Comparison of ENCODE assay signal across 8 mouse cellular contexts in the genomic region with DNA sequence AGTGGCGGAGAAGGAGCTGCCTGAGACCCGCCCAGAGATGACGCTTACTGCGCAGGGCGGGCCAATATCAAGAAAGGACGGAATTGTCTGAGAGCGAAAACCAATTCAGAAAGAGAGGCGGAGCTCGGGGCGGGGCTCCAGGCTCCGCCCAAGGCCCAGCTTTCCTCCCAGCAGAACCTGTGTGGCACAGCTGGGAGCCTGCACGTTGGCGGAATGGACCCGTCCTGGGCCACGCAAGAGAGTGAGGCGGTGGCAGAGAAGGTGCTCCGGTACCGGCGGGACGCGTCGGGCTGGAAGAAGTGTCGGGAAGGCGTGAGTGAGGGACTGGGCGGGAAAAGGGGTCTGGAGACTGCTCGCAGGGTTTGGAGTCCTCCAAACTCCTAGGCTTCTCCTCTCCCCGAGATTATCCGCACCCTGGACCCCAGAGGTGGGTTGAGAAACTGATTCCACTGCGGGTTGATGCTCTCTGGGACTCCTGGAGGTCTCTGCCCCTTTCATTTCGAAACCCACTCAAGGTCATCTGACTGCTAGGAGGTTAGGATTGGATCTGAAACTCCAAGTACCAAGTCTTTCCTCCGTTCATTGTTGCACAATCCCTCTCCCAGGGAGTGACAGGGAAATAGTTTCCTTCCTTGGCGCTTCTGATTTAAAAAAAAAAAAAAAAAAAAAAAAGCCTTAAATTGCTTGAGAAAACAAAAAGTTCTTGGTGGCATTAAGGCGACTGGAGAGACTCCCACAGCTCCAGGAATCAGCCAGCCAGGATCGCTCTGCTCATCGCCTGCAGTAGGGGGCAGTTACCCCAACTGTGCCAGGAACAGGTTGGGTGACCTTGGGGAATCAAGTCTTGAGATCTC. TPM values are rescaled to one million over a fixed set of nuclear protein-coding genes. Genes with fewer than 3 reads are reported as not detected.
DNase-seq lines count a peak whose midpoint lies in the region; ATAC-seq and TF ChIP-seq lines count a peak whose summit lies in the region.

A gene (plus strand): TSS at position 132 of the 854 bp plus-strand sequence.

- H3K4me1 ChIP-seq in heart, embryonic 11.5 days (ENCODE audit: control insufficient read depth, insufficient read depth, low read length): peaks cover 8% of the 10 kb centered on the region
- H3K4me1 ChIP-seq in kidney, embryonic 16.5 days (ENCODE audit: insufficient read depth, low read length): peaks cover 25% of the 10 kb centered on the region
- H3K4me1 ChIP-seq in liver, adult 2 months (ENCODE audit: control insufficient read depth, insufficient read depth, low read length): peaks cover 22% of the 10 kb centered on the region

- H3K4me2 ChIP-seq in heart, embryonic 11.5 days: peak within 1 kb of the TSS; percentile 77
- H3K4me2 ChIP-seq in kidney, embryonic 16.5 days (replicated peaks; ENCODE audit: low read depth, low read length): peak within 1 kb of the TSS; percentile 61
- peak within 1 kb of the TSS; percentile 84 for H3K4me2 ChIP-seq in myocyte (ENCODE audit: low read depth)

- peak; percentile 97 for ATAC-seq in erythroblast, adult 5-6 weeks (replicated peaks; ENCODE audit: low FRiP score, poor library complexity, severe bottlenecking)
- ATAC-seq in heart, embryonic 11.5 days (replicated peaks; ENCODE audit: insufficient number of reproducible peaks, low FRiP score, low TSS enrichment): peak; percentile 95
- ATAC-seq in kidney, embryonic 16.5 days (ENCODE audit: low FRiP score, low TSS enrichment): peak; percentile 99

- peak within 1 kb of the TSS; percentile 70 for H3K4me3 ChIP-seq in heart, embryonic 11.5 days (ENCODE audit: low read depth, low read length)
- peak within 1 kb of the TSS; percentile 70 for H3K4me3 ChIP-seq in kidney, embryonic 16.5 days (ENCODE audit: low read length)
- H3K4me3 ChIP-seq in liver, adult 2 months (ENCODE audit: insufficient read depth, low read depth, low read length): peak within 1 kb of the TSS; percentile 82
- H3K4me3 ChIP-seq in myocyte: peak within 1 kb of the TSS; percentile 78

- peak; percentile 98 for TF ChIP-seq POLR2A in liver, adult 2 months (IDR thresholded peaks at IDR 0.05; ENCODE audit: extremely low read depth, insufficient read depth, low read length)
- TF ChIP-seq POLR2A in myocyte (IDR thresholded peaks at IDR 0.05; ENCODE audit: insufficient read length, low read depth): peak; percentile 99

- H3K27ac ChIP-seq in heart, embryonic 11.5 days (ENCODE audit: low read depth, low read length): 0 out of 2 replicates have a peak within 1 kb of the TSS, but pooled peaks have one; percentile 35
- peak within 1 kb of the TSS; percentile 62 for H3K27ac ChIP-seq in kidney, embryonic 16.5 days (ENCODE audit: low read length)
- H3K27ac ChIP-seq in liver, adult 2 months (replicated peaks; ENCODE audit: insufficient read depth, low read depth, low read length): peak within 1 kb of the TSS; percentile 97

- peak within 1 kb of the TSS; percentile 82 for H3K9ac ChIP-seq in heart, embryonic 11.5 days (ENCODE audit: low read depth, low read length)
- H3K9ac ChIP-seq in kidney, embryonic 16.5 days (replicated peaks; ENCODE audit: low read length): peak within 1 kb of the TSS; percentile 83
- peak within 1 kb of the TSS; percentile 93 for H3K9ac ChIP-seq in liver, adult 2 months (ENCODE audit: low read depth, low read length)

- TF ChIP-seq CTCF in liver, adult 2 months (IDR thresholded peaks at IDR 0.05; ENCODE audit: low read depth, low read length): no peak

- H3K27me3 ChIP-seq in heart, embryonic 11.5 days (ENCODE audit: control insufficient read depth, insufficient read depth, low read length): no peaks in the 10 kb centered on the region
- H3K27me3 ChIP-seq in kidney, embryonic 16.5 days (ENCODE audit: insufficient read depth, low read length): no peaks in the 10 kb centered on the region
- H3K27me3 ChIP-seq in liver, adult 2 months (ENCODE audit: control insufficient read depth, insufficient read depth, low read length): no peaks in the 10 kb centered on the region
- no peaks in the 10 kb centered on the region for H3K27me3 ChIP-seq in myocyte (ENCODE audit: control insufficient read depth, insufficient read depth, insufficient read length)
- no peaks in the 10 kb centered on the region for H3K27me3 ChIP-seq in splenic B cell, adult 2 months (ENCODE audit: control insufficient read depth, insufficient read depth, low read length, poor library complexity, severe bottlenecking)

- H3K36me3 ChIP-seq in heart, embryonic 11.5 days (ENCODE audit: control insufficient read depth, insufficient read depth, low read length): no peaks in the 10 kb centered on the region; the same call in 1 of the 2 replicates
- peaks cover 8% of the 10 kb centered on the region; the same call in 1 of the 2 replicates for H3K36me3 ChIP-seq in kidney, embryonic 16.5 days (ENCODE audit: insufficient read depth, low read length)
- peaks cover 27% of the 10 kb centered on the region for H3K36me3 ChIP-seq in liver, adult 2 months (ENCODE audit: control insufficient read depth, insufficient read depth, low read length)
- H3K36me3 ChIP-seq in myocyte (ENCODE audit: control insufficient read depth, insufficient read depth): peaks cover 28% of the 10 kb centered on the region
- 0 out of 2 replicates have a peak, but pooled peaks cover 5% of the 10 kb centered on the region for H3K36me3 ChIP-seq in splenic B cell, adult 2 months (ENCODE audit: control insufficient read depth, insufficient read depth, low read length, poor library complexity, severe bottlenecking)

- WGBS in heart, embryonic 11.5 days (ENCODE audit: insufficient replicate concordance): 1% methylated on average over 35 of the region's 35 CpGs
- under 1% methylated on average over 35 of the region's 35 CpGs for WGBS in kidney, embryonic 16.5 days
- under 1% methylated on average over 35 of the region's 35 CpGs for WGBS in liver, adult 2 months

- H3K79me2 ChIP-seq in liver, adult 2 months (ENCODE audit: control insufficient read depth, insufficient read depth, low read length): peaks cover 4% of the 10 kb centered on the region; the same call in 1 of the 2 replicates
- peaks cover 11% of the 10 kb centered on the region for H3K79me2 ChIP-seq in myocyte (ENCODE audit: control insufficient read depth, insufficient read depth)

- DNase-seq in B cell, adult 2 months: peak; percentile 94 to 95
- DNase-seq in brain, adult 2 months (ENCODE audit: low read depth, low spot score): peak; percentile 98
- DNase-seq in liver, adult 2 months (ENCODE audit: extremely low read depth, low read depth, low spot score): peak; percentile 88
- DNase-seq in splenic B cell, adult 2 months (ENCODE audit: low read depth, low spot score): peak; percentile 91

- peak within 1 kb of the TSS; percentile 79 for H3ac ChIP-seq in myocyte (ENCODE audit: control insufficient read depth, insufficient read length)

- H3K9me3 ChIP-seq in heart, embryonic 11.5 days (replicated peaks; ENCODE audit: control insufficient read depth, low read length): no peaks in the 10 kb centered on the region
- H3K9me3 ChIP-seq in kidney, embryonic 16.5 days (ENCODE audit: low read length): no peaks in the 10 kb centered on the region

TF ChIP-seq in myocyte, 11 proteins besides CTCF, POLR2A, EP300 and RAD21:
- peak; percentile 97 for TF ChIP-seq POLR2AphosphoS2 (IDR thresholded peaks at IDR 0.05; ENCODE audit: insufficient read length, low read depth)
- no peak for TF ChIP-seq MAX (IDR thresholded peaks at IDR 0.05; ENCODE audit: low read depth)
- no peak for TF ChIP-seq TCF12 (IDR thresholded peaks at IDR 0.05; ENCODE audit: insufficient read depth, poor library complexity, severe bottlenecking)
- peak in 2 of 3 experiments; percentile 41 to 46 for TF ChIP-seq MYOD1 (IDR thresholded peaks at IDR 0.05; ENCODE audit: control insufficient read depth in 1 of 3, insufficient read length in 2 of 3, low read depth in 2 of 3)
- TF ChIP-seq TCF3 (IDR thresholded peaks at IDR 0.05; ENCODE audit: insufficient read length, low read depth): no peak
- 0 out of 2 replicates have a peak, but pooled peaks have one; percentile 38 for TF ChIP-seq CEBPB (IDR thresholded peaks at IDR 0.05; ENCODE audit: insufficient read depth, poor library complexity, severe bottlenecking)
- no peak for TF ChIP-seq REST (IDR thresholded peaks at IDR 0.05; ENCODE audit: insufficient read depth, insufficient read length)
- TF ChIP-seq USF1 (IDR thresholded peaks at IDR 0.05; ENCODE audit: low read depth): no peak
- no peak for TF ChIP-seq E2F4 (IDR thresholded peaks at IDR 0.05; ENCODE audit: insufficient read depth)
- peak; percentile 23 for TF ChIP-seq SRF (IDR thresholded peaks at IDR 0.05; ENCODE audit: control insufficient read depth, insufficient read length, low read depth)
- TF ChIP-seq MYOG (IDR thresholded peaks at IDR 0.05; ENCODE audit: control insufficient read depth in 1 of 3, insufficient read depth in 1 of 3, insufficient read length in 2 of 3, low read depth in 2 of 3): peak in 2 of 3 experiments; percentile 19 to 51

RNA-seq across cellular contexts. Expression of the gene that starts here (rescaled TPM):
- total RNA-seq in erythroblast, adult 5-6 weeks (2015; ENCODE audit: low replicate concordance): 1.3 and 2.9 TPM in 2 replicates
- total RNA-seq in erythroblast, adult 5-6 weeks (2017; ENCODE audit: low replicate concordance): 3.5 and 4.6 TPM in 2 replicates
- polyA plus RNA-seq in heart, embryonic 11.5 days (2014; fragmentation: Nextera tagmentation; extraction: Ambion mirVana): 30.0 and 33.5 TPM in 2 replicates
- 30.9 and 31.7 TPM in 2 replicates for polyA plus RNA-seq in kidney, embryonic 16.5 days (2015; fragmentation: Nextera tagmentation; extraction: Ambion mirVana)
- 127 and 130 TPM in 2 replicates for total RNA-seq in liver, adult 2 months (2014; rRNA removed)
- polyA plus RNA-seq in liver, adult 2 months (2012; rRNA removed): 66.9 and 71.2 TPM in 2 replicates
- polyA plus RNA-seq in myocyte (2012; fragmentation: generic; extraction: Trizol): 31.0 TPM

Comparison
In these comparisons a context has a peak if more than half of its experiments do, and no peak if none do; other contexts are left out.
1. Peak in every context shown above with its lines: DNase-seq, ATAC-seq, H3K4me3 ChIP-seq and H3K27ac ChIP-seq.
2. RNA of the gene that starts here (total RNA-seq): 127 to 130 TPM in liver, adult 2 months; 1.3 to 4.6 TPM in erythroblast, adult 5-6 weeks; every median in the first group is over 10 times any median in the second.
3. H3K27ac ChIP-seq: peak in every context shown above with its lines; median percentile 97 in liver, adult 2 months; 62 in kidney, embryonic 16.5 days; 35 in heart, embryonic 11.5 days.